In genomic region chr2:76406151-76406936, GRCm38 (mm10) we compare ENCODE assay signal across 9 mouse cellular contexts. TPM values are rescaled to one million over a fixed set of nuclear protein-coding genes. Genes with fewer than 3 reads are reported as not detected.
DNase-seq lines count a peak whose midpoint lies in the region; ATAC-seq and TF ChIP-seq lines count a peak whose summit lies in the region.
"Had no signal": no experiment of that assay in that cellular context is flagged by ENCODE, and none has a peak within 500 bp of the region (broad histone marks: within the 10 kb centered on the region; RNA-seq: fewer than 3 reads in every experiment).

Osbpl6 (plus strand) TSS chr2:76406508.

- H3K27ac ChIP-seq in embryonic facial prominence, embryonic 15.5 days (replicated peaks): peak within 1 kb of the TSS; percentile 76
- H3K27ac ChIP-seq in heart, embryonic 10.5 days: peak within 1 kb of the TSS; percentile 87
- peak within 1 kb of the TSS; percentile 27 for H3K27ac ChIP-seq in kidney, embryonic 14.5 days (ENCODE audit: low read depth, low read length)
- H3K27ac ChIP-seq in limb, embryonic 15.5 days: peak within 1 kb of the TSS; percentile 82
- H3K27ac ChIP-seq in midbrain, embryonic 16.5 days (ENCODE audit: low read length): peak within 1 kb of the TSS; percentile 90
- H3K27ac ChIP-seq in stomach, postnatal 0 days (replicated peaks): peak within 1 kb of the TSS; percentile 56

- H3K9me3 ChIP-seq in embryonic facial prominence, embryonic 15.5 days (replicated peaks): no peaks in the 10 kb centered on the region
- H3K9me3 ChIP-seq in heart, embryonic 10.5 days: no peaks in the 10 kb centered on the region
- H3K9me3 ChIP-seq in kidney, embryonic 14.5 days (ENCODE audit: control insufficient read depth, low read length): no peaks in the 10 kb centered on the region
- no peaks in the 10 kb centered on the region for H3K9me3 ChIP-seq in limb, embryonic 15.5 days
- no peaks in the 10 kb centered on the region for H3K9me3 ChIP-seq in midbrain, embryonic 16.5 days (replicated peaks; ENCODE audit: control insufficient read depth, low read length, poor library complexity, severe bottlenecking)
- H3K9me3 ChIP-seq in stomach, postnatal 0 days (ENCODE audit: control insufficient read depth, low read length): no peaks in the 10 kb centered on the region

- peak; percentile 44 for DNase-seq in A20 (ENCODE audit: low read depth, low spot score)
- peak; percentile 38 to 51 for DNase-seq in adrenal gland, postnatal 4 days (ENCODE audit: low spot score in 2 of 2)
- DNase-seq in heart, embryonic 10.5 days (ENCODE audit: low spot score): peak; percentile 80
- DNase-seq in stomach, postnatal 0 days (ENCODE audit: low spot score): peak; percentile 71

- peaks cover 4% of the 10 kb centered on the region for H3K27me3 ChIP-seq in embryonic facial prominence, embryonic 15.5 days
- H3K27me3 ChIP-seq in heart, embryonic 10.5 days (ENCODE audit: insufficient read depth, poor library complexity, severe bottlenecking): peaks cover 20% of the 10 kb centered on the region
- H3K27me3 ChIP-seq in kidney, embryonic 14.5 days (ENCODE audit: control insufficient read depth, insufficient read depth, low read length): peaks cover 10% of the 10 kb centered on the region; the same call in 1 of the 2 replicates
- H3K27me3 ChIP-seq in limb, embryonic 15.5 days: peaks cover 8% of the 10 kb centered on the region; the same call in 1 of the 2 replicates
- peaks cover 5% of the 10 kb centered on the region for H3K27me3 ChIP-seq in midbrain, embryonic 16.5 days (ENCODE audit: control insufficient read depth, insufficient read depth, low read depth, low read length)
- H3K27me3 ChIP-seq in stomach, postnatal 0 days (ENCODE audit: control insufficient read depth, insufficient read depth, low read length): no peaks in the 10 kb centered on the region

- TF ChIP-seq CTCF in stomach, postnatal 0 days (IDR thresholded peaks at IDR 0.05; ENCODE audit: low read depth): peak; percentile 18

- WGBS in embryonic facial prominence, embryonic 15.5 days: under 1% methylated on average over 77 of the region's 89 CpGs
- WGBS in heart, embryonic 10.5 days: under 1% methylated on average over 82 of the region's 89 CpGs
- 1% methylated on average over 78 of the region's 89 CpGs for WGBS in kidney, embryonic 14.5 days
- under 1% methylated on average over 84 of the region's 89 CpGs for WGBS in limb, embryonic 15.5 days
- WGBS in midbrain, embryonic 16.5 days: under 1% methylated on average over 59 of the region's 89 CpGs
- 2% methylated on average over 77 of the region's 89 CpGs for WGBS in stomach, postnatal 0 days

- peak within 1 kb of the TSS; percentile 72 for H3K9ac ChIP-seq in embryonic facial prominence, embryonic 15.5 days
- H3K9ac ChIP-seq in kidney, embryonic 14.5 days (ENCODE audit: low read depth, low read length): peak within 1 kb of the TSS; percentile 73
- peak within 1 kb of the TSS; percentile 59 for H3K9ac ChIP-seq in limb, embryonic 15.5 days
- peak within 1 kb of the TSS; percentile 98 for H3K9ac ChIP-seq in midbrain, embryonic 16.5 days (ENCODE audit: low read depth, low read length)
- peak within 1 kb of the TSS; percentile 74 for H3K9ac ChIP-seq in stomach, postnatal 0 days (ENCODE audit: low read length)

- peak; percentile 92 for ATAC-seq in embryonic facial prominence, embryonic 15.5 days (ENCODE audit: insufficient number of reproducible peaks, low FRiP score, low TSS enrichment, low read depth)
- peak; percentile 94 for ATAC-seq in kidney, embryonic 14.5 days (ENCODE audit: low FRiP score, low TSS enrichment)
- ATAC-seq in limb, embryonic 15.5 days (ENCODE audit: insufficient number of reproducible peaks, low FRiP score, low TSS enrichment, low read depth): peak; percentile 90
- peak; percentile 96 for ATAC-seq in midbrain, embryonic 16.5 days
- ATAC-seq in stomach, postnatal 0 days (ENCODE audit: low FRiP score, low TSS enrichment): peak; percentile 90

- peaks cover 4% of the 10 kb centered on the region; the same call in 1 of the 2 replicates for H3K4me1 ChIP-seq in embryonic facial prominence, embryonic 15.5 days
- peaks cover 15% of the 10 kb centered on the region; the same call in 1 of the 2 replicates for H3K4me1 ChIP-seq in heart, embryonic 10.5 days
- H3K4me1 ChIP-seq in kidney, embryonic 14.5 days (ENCODE audit: control insufficient read depth, insufficient read depth, low read length): 0 out of 2 replicates have a peak, but pooled peaks cover 3% of the 10 kb centered on the region
- H3K4me1 ChIP-seq in limb, embryonic 15.5 days: peaks cover 8% of the 10 kb centered on the region
- peaks cover 10% of the 10 kb centered on the region for H3K4me1 ChIP-seq in midbrain, embryonic 16.5 days (ENCODE audit: control insufficient read depth, insufficient read depth, low read length)
- no peaks in the 10 kb centered on the region for H3K4me1 ChIP-seq in stomach, postnatal 0 days (replicated peaks; ENCODE audit: control insufficient read depth, insufficient read depth)

- no peaks in the 10 kb centered on the region for H3K36me3 ChIP-seq in embryonic facial prominence, embryonic 15.5 days
- H3K36me3 ChIP-seq in heart, embryonic 10.5 days: no peaks in the 10 kb centered on the region
- H3K36me3 ChIP-seq in kidney, embryonic 14.5 days (ENCODE audit: control insufficient read depth, insufficient read depth, low read length): no peaks in the 10 kb centered on the region
- no peaks in the 10 kb centered on the region for H3K36me3 ChIP-seq in limb, embryonic 15.5 days
- H3K36me3 ChIP-seq in midbrain, embryonic 16.5 days (ENCODE audit: control insufficient read depth, insufficient read depth, low read length): no peaks in the 10 kb centered on the region
- H3K36me3 ChIP-seq in stomach, postnatal 0 days (ENCODE audit: control insufficient read depth, insufficient read depth, low read length): no peaks in the 10 kb centered on the region
- H3K36me3 ChIP-seq: G1E had no signal

- TF ChIP-seq EP300 in stomach, postnatal 0 days (optimal IDR thresholded peaks at IDR 0.05): no peak

- peak within 1 kb of the TSS; percentile 90 for H3K4me2 ChIP-seq in embryonic facial prominence, embryonic 15.5 days (replicated peaks)
- H3K4me2 ChIP-seq in kidney, embryonic 14.5 days (replicated peaks; ENCODE audit: low read depth, low read length): peak within 1 kb of the TSS; percentile 90
- H3K4me2 ChIP-seq in limb, embryonic 15.5 days: peak within 1 kb of the TSS; percentile 86
- H3K4me2 ChIP-seq in midbrain, embryonic 16.5 days (ENCODE audit: low read length): peak within 1 kb of the TSS; percentile 86
- peak within 1 kb of the TSS; percentile 98 for H3K4me2 ChIP-seq in stomach, postnatal 0 days (replicated peaks; ENCODE audit: low read depth)

- H3K4me3 ChIP-seq in embryonic facial prominence, embryonic 15.5 days (replicated peaks): peak within 1 kb of the TSS; percentile 95
- H3K4me3 ChIP-seq in heart, embryonic 10.5 days: peak within 1 kb of the TSS; percentile 82
- H3K4me3 ChIP-seq in kidney, embryonic 14.5 days (ENCODE audit: low read length): peak within 1 kb of the TSS; percentile 92
- peak within 1 kb of the TSS; percentile 69 for H3K4me3 ChIP-seq in limb, embryonic 15.5 days
- peak within 1 kb of the TSS; percentile 74 for H3K4me3 ChIP-seq in midbrain, embryonic 16.5 days (ENCODE audit: low read depth, low read length)
- peak within 1 kb of the TSS; percentile 87 for H3K4me3 ChIP-seq in stomach, postnatal 0 days (ENCODE audit: low read depth, low read length)

RNA-seq across cellular contexts. Expression of gene Osbpl6, which starts in this region (rescaled TPM):
- 10 to 100 TPM; 29.9 to 33.9 TPM for total RNA-seq in adrenal gland, postnatal 4 days (2021)
- polyA plus RNA-seq in embryonic facial prominence, embryonic 15.5 days (2015; fragmentation: Nextera tagmentation; extraction: Ambion mirVana): 12.0 and 15.1 TPM in 2 replicates
- polyA plus RNA-seq in heart, embryonic 10.5 days (2016; fragmentation: Nextera tagmentation; extraction: Ambion mirVana): 6.5 and 9.6 TPM in 2 replicates
- 13.2 and 17.5 TPM in 2 replicates for polyA plus RNA-seq in kidney, embryonic 14.5 days (2014; fragmentation: Nextera tagmentation; extraction: Ambion mirVana)
- 10.3 and 11.3 TPM in 2 replicates for polyA plus RNA-seq in limb, embryonic 15.5 days (2015; fragmentation: Nextera tagmentation; extraction: Ambion mirVana)
- polyA plus RNA-seq in midbrain, embryonic 16.5 days (2015; fragmentation: Nextera tagmentation; extraction: Ambion mirVana): 23.1 and 28.7 TPM in 2 replicates
- 4.0 and 4.7 TPM in 2 replicates for polyA plus RNA-seq in stomach, postnatal 0 days (2015; fragmentation: Nextera tagmentation; extraction: Ambion mirVana)
- polyA plus RNA-seq: G1E had no signal

Comparison
In these comparisons a context has a peak if more than half of its experiments do, and no peak if none do; other contexts are left out.
1. Peak in every context shown above with its lines: DNase-seq, ATAC-seq, H3K4me3 ChIP-seq and H3K27ac ChIP-seq.
2. H3K27ac ChIP-seq: peak in every context shown above with its lines; median percentile 90 in midbrain, embryonic 16.5 days; 87 in heart, embryonic 10.5 days; 82 in limb, embryonic 15.5 days; 76 in embryonic facial prominence, embryonic 15.5 days; 56 in stomach, postnatal 0 days; 27 in kidney, embryonic 14.5 days.